ENCODE assay signal across 8 mouse cellular contexts in the genomic region with DNA sequence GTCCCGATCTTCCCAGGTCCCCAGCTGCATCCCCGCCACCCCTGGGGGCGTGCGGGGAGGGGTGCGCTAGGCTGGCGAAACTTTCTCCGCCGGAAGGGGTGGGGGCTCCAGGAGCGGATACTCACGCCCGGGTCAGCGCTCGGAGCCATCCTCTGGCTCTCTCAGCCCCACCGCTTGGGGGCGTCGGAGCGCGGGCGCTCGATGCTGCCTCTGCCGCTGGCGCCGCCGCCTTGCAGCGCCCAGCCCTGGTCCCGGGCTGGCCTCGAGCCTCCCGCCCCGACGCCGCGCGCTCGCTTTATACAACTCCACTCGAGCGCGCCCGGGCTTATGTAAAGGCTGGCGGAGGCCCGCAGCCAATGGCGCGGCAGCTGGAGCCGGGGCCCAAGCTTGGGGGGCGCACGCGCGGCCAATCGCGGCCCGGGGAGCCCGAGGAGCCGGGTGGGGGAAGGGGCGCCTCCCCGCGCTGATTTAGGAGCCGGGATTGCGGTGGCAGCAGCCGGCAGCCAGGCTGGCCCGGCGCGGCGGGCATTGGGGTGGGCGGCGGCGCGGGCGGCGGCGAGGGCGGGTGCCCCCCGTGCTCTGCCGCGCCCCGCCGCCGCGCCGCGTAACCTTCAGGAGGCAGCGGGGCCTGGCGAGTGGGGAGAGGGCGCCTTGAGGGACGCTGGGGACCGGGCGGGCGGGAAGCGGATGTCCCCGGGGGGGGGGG. TPM values are rescaled to one million over a fixed set of nuclear protein-coding genes. Genes with fewer than 3 reads are reported as not detected.
DNase-seq lines count a peak whose midpoint lies in the region; TF ChIP-seq lines count a peak whose summit lies in the region.

A gene (minus strand): TSS at position 299 of the 706 bp plus-strand sequence.

- H3K4me1 ChIP-seq in heart, adult 2 months (ENCODE audit: control insufficient read depth, insufficient read depth, low read length), result no peaks in the 10 kb centered on the region

- no peak for TF ChIP-seq EP300 in heart, adult 2 months (IDR thresholded peaks at IDR 0.05; ENCODE audit: insufficient read depth, low read depth, low read length)

- no peaks in the 10 kb centered on the region for H3K79me2 ChIP-seq in heart, adult 2 months (replicated peaks; ENCODE audit: control insufficient read depth, insufficient read depth, low read length)

- H3K36me3 ChIP-seq in heart, adult 2 months (ENCODE audit: control insufficient read depth, insufficient read depth, low read length), result no peaks in the 10 kb centered on the region

- peaks cover 19% of the 10 kb centered on the region for H3K27me3 ChIP-seq in heart, adult 2 months (ENCODE audit: control insufficient read depth, insufficient read depth, low read length)

- peak within 1 kb of the TSS; percentile 31 for H3K4me3 ChIP-seq in heart, adult 2 months

- peak; percentile 13 to 30 for DNase-seq in heart, adult 2 months
- no peak for DNase-seq in heart, adult 8-10 months (ENCODE audit: low spot score)
- DNase-seq in cerebellum, postnatal 25 days, result peak; percentile 60 to 72
- DNase-seq in frontal cortex, postnatal 36 days (ENCODE audit: low spot score in 2 of 2), result peak; percentile 86 to 91
- peak; percentile 69 for DNase-seq in kidney, postnatal 14 days
- DNase-seq in liver (peak; percentile 42), MN1 (ENCODE audit: low spot score) (no peak)
- peak; percentile 24 for DNase-seq in ovary, adult 18-20 months (ENCODE audit: low spot score)

- H3K9ac ChIP-seq in heart, adult 2 months (ENCODE audit: low read depth, low read length), result no peak within 1 kb of the TSS

- WGBS in heart, adult 2 months, result under 1% methylated on average over 80 of the region's 88 CpGs

- no peak for TF ChIP-seq POLR2A in heart, adult 2 months (IDR thresholded peaks at IDR 0.05; ENCODE audit: insufficient read depth, low read depth, low read length)

- intact Hi-C loops in heart, adult 2 months (cut with DNase I), result loop anchor here (10.0 kb wide), 1 partner anchor 247 kb away; no protein-coding TSS in a partner anchor

- TF ChIP-seq CTCF in heart, adult 2 months (IDR thresholded peaks at IDR 0.05), result peak; percentile 51

- H3K27ac ChIP-seq in heart, adult 2 months, result no peak within 1 kb of the TSS

RNA-seq across cellular contexts. Expression of the gene that starts here (rescaled TPM):
- not detected for total RNA-seq in heart, adult 2 months (2021)
- polyA plus RNA-seq in heart, adult 2 months (2012; rRNA removed), result 0.09 TPM in 1 of 2 replicates, not detected in the other
- under 1 TPM in 2 of 4 experiments, not detected in 2; 0.09 to 0.60 TPM for total RNA-seq in heart, adult 8-10 months (2022)

Comparison
In these comparisons a context has a peak if more than half of its experiments do, and no peak if none do; other contexts are left out.
1. Peak in DNase-seq and H3K4me3 ChIP-seq in heart, adult 2 months; RNA of the gene not detected or under 1 TPM.
2. DNase-seq: peak in cerebellum, postnatal 25 days (2 of 2), frontal cortex, postnatal 36 days (2 of 2), kidney, postnatal 14 days (single experiment), liver (single experiment) and ovary, adult 18-20 months (single experiment); none in heart, adult 8-10 months (single experiment) and MN1 (single experiment).